Mouse (Mus musculus): ENCODE data around the gene Fuz. TPM values are rescaled to one million over a fixed set of nuclear protein-coding genes. Genes with fewer than 3 reads are reported as not detected.

Fuz gene
- polyA plus RNA-seq, 1 experiment from 2014 or later, result 11.1 TPM

- H3K36me3 ChIP-seq (ENCODE audit: control insufficient read depth, insufficient read depth), result peaks cover 62% of the 10 kb centered on the region
- H3K4me1 ChIP-seq (replicated peaks; ENCODE audit: control insufficient read depth, insufficient read depth, low read length), result no peaks in the 10 kb centered on the region
- H3K9ac ChIP-seq (ENCODE audit: low read depth, low read length), result no peak overlapping the region
- no peak overlapping the region for H3K4me3 ChIP-seq (ENCODE audit: low read depth, low read length)
- H3K4me2 ChIP-seq (replicated peaks; ENCODE audit: low read depth), result no peak overlapping the region
- H3K9me3 ChIP-seq (ENCODE audit: control insufficient read depth), result no peaks in the 10 kb centered on the region
- H3K27me3 ChIP-seq (replicated peaks; ENCODE audit: control insufficient read depth, insufficient read depth, low read length), result no peaks in the 10 kb centered on the region
- H3K27ac ChIP-seq (ENCODE audit: low read depth, low read length), result no peak overlapping the region
- 93% methylated on average over 2 of the region's 2 CpGs for WGBS
- TF ChIP-seq CTCF (IDR thresholded peaks at IDR 0.05; ENCODE audit: low read depth), result no peak
- ATAC-seq, result no peak
These were observed 18.5 kb downstream of the Fuz start for GRCm38 (mm10) chr7:44914396-44914795.

- WGBS, result 92% methylated on average over 9 of the region's 9 CpGs
- Histone ChIP-seq H3K36me3 (ENCODE audit: control insufficient read depth, insufficient read depth) (peaks cover 59% of the 10 kb centered on the region), H3K9me3 (ENCODE audit: control insufficient read depth) (no peaks in the 10 kb centered on the region), H3K4me1 (replicated peaks; ENCODE audit: control insufficient read depth, insufficient read depth, low read length) (no peaks in the 10 kb centered on the region), H3K9ac (ENCODE audit: low read depth, low read length) (no peak overlapping the region), H3K4me2 (replicated peaks; ENCODE audit: low read depth) (no peak overlapping the region), H3K27ac (ENCODE audit: low read depth, low read length) (no peak overlapping the region), H3K4me3 (ENCODE audit: low read depth, low read length) (no peak overlapping the region), H3K27me3 (replicated peaks; ENCODE audit: control insufficient read depth, insufficient read depth, low read length) (no peaks in the 10 kb centered on the region)
- no peak for ATAC-seq
- TF ChIP-seq CTCF (IDR thresholded peaks at IDR 0.05; ENCODE audit: low read depth), result no peak
These were observed 19.4 kb downstream of the Fuz start for GRCm38 (mm10) chr7:44915314-44915713.

GRCm38 (mm10) chr7:44916191-44916590 lies 20.3 kb downstream of the Fuz start:
- H3K4me3 ChIP-seq (ENCODE audit: low read depth, low read length), result no peak overlapping the region
- no peak overlapping the region for H3K4me2 ChIP-seq (replicated peaks; ENCODE audit: low read depth)
- no peak for TF ChIP-seq CTCF (IDR thresholded peaks at IDR 0.05; ENCODE audit: low read depth)
- H3K9ac ChIP-seq (ENCODE audit: low read depth, low read length), result no peak overlapping the region
- no peak overlapping the region for H3K27ac ChIP-seq (ENCODE audit: low read depth, low read length)
- 86% methylated on average over 6 of the region's 6 CpGs for WGBS
- H3K27me3 ChIP-seq (replicated peaks; ENCODE audit: control insufficient read depth, insufficient read depth, low read length), result no peaks in the 10 kb centered on the region
- ATAC-seq, result no peak
- no peaks in the 10 kb centered on the region for H3K9me3 ChIP-seq (ENCODE audit: control insufficient read depth)
- no peaks in the 10 kb centered on the region for H3K4me1 ChIP-seq (replicated peaks; ENCODE audit: control insufficient read depth, insufficient read depth, low read length)
- peaks cover 53% of the 10 kb centered on the region for H3K36me3 ChIP-seq (ENCODE audit: control insufficient read depth, insufficient read depth)

- WGBS, result 88% methylated on average over 4 of the region's 4 CpGs
- no peak for ATAC-seq
- H3K9ac ChIP-seq (ENCODE audit: low read depth, low read length), result no peak overlapping the region
- H3K27ac ChIP-seq (ENCODE audit: low read depth, low read length), result no peak overlapping the region
- H3K36me3 ChIP-seq (ENCODE audit: control insufficient read depth, insufficient read depth), result peaks cover 52% of the 10 kb centered on the region
- no peak overlapping the region for H3K4me2 ChIP-seq (replicated peaks; ENCODE audit: low read depth)
- no peaks in the 10 kb centered on the region for H3K27me3 ChIP-seq (replicated peaks; ENCODE audit: control insufficient read depth, insufficient read depth, low read length)
- no peaks in the 10 kb centered on the region for H3K4me1 ChIP-seq (replicated peaks; ENCODE audit: control insufficient read depth, insufficient read depth, low read length)
- no peak for TF ChIP-seq CTCF (IDR thresholded peaks at IDR 0.05; ENCODE audit: low read depth)
- no peaks in the 10 kb centered on the region for H3K9me3 ChIP-seq (ENCODE audit: control insufficient read depth)
- no peak overlapping the region for H3K4me3 ChIP-seq (ENCODE audit: low read depth, low read length)
These were observed 21.0 kb downstream of the Fuz start for GRCm38 (mm10) chr7:44916881-44917280.

- Histone ChIP-seq H3K4me2 (replicated peaks; ENCODE audit: low read depth) (no peak overlapping the region), H3K27ac (ENCODE audit: low read depth, low read length) (no peak overlapping the region), H3K4me3 (ENCODE audit: low read depth, low read length) (no peak overlapping the region), H3K9ac (ENCODE audit: low read depth, low read length) (no peak overlapping the region), H3K9me3 (ENCODE audit: control insufficient read depth) (no peaks in the 10 kb centered on the region), H3K27me3 (replicated peaks; ENCODE audit: control insufficient read depth, insufficient read depth, low read length) (no peaks in the 10 kb centered on the region), H3K4me1 (replicated peaks; ENCODE audit: control insufficient read depth, insufficient read depth, low read length) (no peaks in the 10 kb centered on the region), H3K36me3 (ENCODE audit: control insufficient read depth, insufficient read depth) (peaks cover 51% of the 10 kb centered on the region)
- WGBS, result 57% methylated on average over 3 of the region's 3 CpGs
- no peak for ATAC-seq
- TF ChIP-seq CTCF (IDR thresholded peaks at IDR 0.05; ENCODE audit: low read depth), result no peak
These were observed 22.3 kb downstream of the Fuz start for GRCm38 (mm10) chr7:44918219-44918618.

- no peak for TF ChIP-seq CTCF (IDR thresholded peaks at IDR 0.05; ENCODE audit: low read depth)
- 88% methylated on average over 5 of the region's 5 CpGs for WGBS
- ATAC-seq, result no peak
These were observed 23.2 kb downstream of the Fuz start for GRCm38 (mm10) chr7:44919127-44919526.

GRCm38 (mm10) chr7:44922530-44922929 lies 26.7 kb downstream of the Fuz start:
- Histone ChIP-seq H3K4me1 (replicated peaks; ENCODE audit: control insufficient read depth, insufficient read depth, low read length) (no peaks in the 10 kb centered on the region), H3K27ac (ENCODE audit: low read depth, low read length) (no peak overlapping the region; the same call in 1 of the 2 replicates), H3K9me3 (ENCODE audit: control insufficient read depth) (no peaks in the 10 kb centered on the region), H3K4me3 (ENCODE audit: low read depth, low read length) (no peak overlapping the region), H3K27me3 (replicated peaks; ENCODE audit: control insufficient read depth, insufficient read depth, low read length) (no peaks in the 10 kb centered on the region), H3K36me3 (ENCODE audit: control insufficient read depth, insufficient read depth) (peaks cover 44% of the 10 kb centered on the region), H3K9ac (ENCODE audit: low read depth, low read length) (no peak overlapping the region), H3K4me2 (replicated peaks; ENCODE audit: low read depth) (no peak overlapping the region)
- ATAC-seq, result no peak
- no peak for TF ChIP-seq CTCF (IDR thresholded peaks at IDR 0.05; ENCODE audit: low read depth)

More at GRCm38 (mm10) chr7:44919127-44919526, 23.2 kb downstream of the Fuz start:
- Histone ChIP-seq H3K9me3 (ENCODE audit: control insufficient read depth) (no peaks in the 10 kb centered on the region), H3K4me2 (replicated peaks; ENCODE audit: low read depth) (no peak overlapping the region), H3K4me1 (replicated peaks; ENCODE audit: control insufficient read depth, insufficient read depth, low read length) (no peaks in the 10 kb centered on the region), H3K27me3 (replicated peaks; ENCODE audit: control insufficient read depth, insufficient read depth, low read length) (no peaks in the 10 kb centered on the region), H3K9ac (ENCODE audit: low read depth, low read length) (0 out of 2 replicates have a peak overlapping the region, but pooled peaks have one; percentile 7), H3K4me3 (ENCODE audit: low read depth, low read length) (no peak overlapping the region), H3K36me3 (ENCODE audit: control insufficient read depth, insufficient read depth) (peaks cover 52% of the 10 kb centered on the region), H3K27ac (ENCODE audit: low read depth, low read length) (no peak overlapping the region)

All from intestine, postnatal 0 days (tissue).